Mouse (Mus musculus) embryonic facial prominence, embryonic 14.5 days (tissue): Measurements from ENCODE around the gene Ptpn4. TPM values are rescaled to one million over a fixed set of nuclear protein-coding genes. Genes with fewer than 3 reads are reported as not detected.

ENCODE experiments used
- ATAC-seq: fragments of 200-750 bp; cut with Nextera tagmentation; 2 replicates; pipeline ENCODE4 v1.8.0; 2017; ENCODE audit warnings: low read depth, moderate number of reproducible peaks, moderate TSS enrichment
- DNase-seq: peaks from one replicate; pipeline ENCODE4 v3.0.0-alpha.2; 2015; ENCODE audit warnings: low spot score
- H3K27ac ChIP-seq: fragments of 300-500 bp; sonication (generic); replicated peaks from 2 replicates; pipeline ENCODE4 v1.5.1; 2014; ENCODE audit warnings: low read depth, mild to moderate bottlenecking, low read length, moderate library complexity
- H3K27me3 ChIP-seq: fragments of 300-500 bp; sonication (generic); replicated peaks from 2 replicates; pipeline ENCODE4 v1.6.1; 2014; ENCODE audit warnings: low read length; ENCODE audit not compliant: control insufficient read depth, insufficient read depth
- H3K36me3 ChIP-seq: fragments of 300-500 bp; sonication (generic); 2 replicates; pipeline ENCODE4 v1.6.1; 2014; ENCODE audit warnings: low read length, mixed read lengths; ENCODE audit not compliant: control insufficient read depth, insufficient read depth
- H3K4me1 ChIP-seq: fragments of 300-500 bp; sonication (generic); 2 replicates; pipeline ENCODE4 v1.6.1; 2014; ENCODE audit warnings: antibody characterized with exemption, low read length; ENCODE audit not compliant: control insufficient read depth, insufficient read depth
- H3K4me2 ChIP-seq: fragments of 300-500 bp; sonication (generic); 2 replicates; pipeline ENCODE4 v1.6.1; 2014; ENCODE audit warnings: low read depth, mild to moderate bottlenecking, low read length, moderate library complexity, mixed read lengths
- H3K4me3 ChIP-seq: fragments of 300-500 bp; sonication (generic); 2 replicates; pipeline ENCODE4 v1.5.1; 2014; ENCODE audit warnings: low read depth, mild to moderate bottlenecking, low read length
- H3K9ac ChIP-seq: fragments of 300-500 bp; sonication (generic); 2 replicates; pipeline ENCODE4 v1.6.1; 2014; ENCODE audit warnings: low read depth, mild to moderate bottlenecking, low read length, moderate library complexity, mixed read lengths
- H3K9me3 ChIP-seq: fragments of 300-500 bp; sonication (generic); 2 replicates; pipeline ENCODE4 v1.6.1; 2016; ENCODE audit warnings: low read length; ENCODE audit not compliant: control insufficient read depth
- WGBS: fragments of 180-500 bp; shearing (Covaris S2); extraction: QIAGEN DNeasy Blood & Tissue Kit; methylation state at CpG from one replicate; pipeline ENCODE4 v1.1.7; 2014; 5-methylcytosine and 5-hydroxymethylcytosine counted together
- polyA plus RNA-seq: library from polyadenylated mRNA; unstranded; fragments of >200 nt; fragmentation: Nextera tagmentation; extraction: Ambion mirVana; gene quantifications from 2 replicates; pipeline ENCODE4 v1.2.1, GENCODE M21; 2014

Gene Ptpn4
- polyA plus RNA-seq, 1 experiment from 2014 or later: 10.5 TPM

- H3K27ac ChIP-seq: no peak overlapping the region
- WGBS: 44% methylated on average over 2 of the region's 2 CpGs
- DNase-seq (peak; percentile 22), ATAC-seq (no peak)
- no peaks in the 10 kb centered on the region for H3K27me3 ChIP-seq
- no peak overlapping the region for H3K4me2 ChIP-seq
- H3K36me3 ChIP-seq: no peaks in the 10 kb centered on the region
- H3K4me1 ChIP-seq: no peaks in the 10 kb centered on the region
- H3K9me3 ChIP-seq: no peaks in the 10 kb centered on the region
- H3K9ac ChIP-seq: no peak overlapping the region
- no peak overlapping the region for H3K4me3 ChIP-seq
Observed at GRCm38 (mm10) chr1:119624444-119624843, 213.0 kb downstream of the Ptpn4 start.

DNA sequence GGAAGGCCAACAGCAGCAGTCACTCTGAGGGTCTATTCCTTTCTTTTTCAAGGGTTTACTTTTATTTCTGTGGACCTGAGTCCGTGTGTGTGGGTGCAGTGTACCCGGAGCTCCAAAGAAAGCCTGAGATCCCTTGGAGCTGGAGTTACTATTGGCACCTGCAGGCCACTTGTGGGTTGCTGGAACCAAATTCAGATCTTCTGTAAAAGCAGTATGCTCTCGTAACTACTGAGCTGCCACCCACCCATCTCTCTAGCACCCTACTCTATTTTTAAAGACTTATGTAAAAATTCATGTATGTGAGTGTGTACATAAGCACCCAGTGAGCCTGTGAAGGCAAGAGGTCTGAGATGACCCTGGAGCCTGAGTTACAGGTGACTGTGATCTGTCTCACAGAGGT is 232.0 kb downstream of the Ptpn4 start:
- no peak for ATAC-seq
- no peaks in the 10 kb centered on the region for H3K27me3 ChIP-seq
- no peak overlapping the region for H3K4me3 ChIP-seq
- H3K9me3 ChIP-seq: no peaks in the 10 kb centered on the region
- no peak for DNase-seq
- peaks cover 7% of the 10 kb centered on the region; the same call in 1 of the 2 replicates for H3K36me3 ChIP-seq
- H3K9ac ChIP-seq: no peak overlapping the region
- 92% methylated on average over 3 of the region's 3 CpGs for WGBS
- no peak overlapping the region for H3K4me2 ChIP-seq
- no peaks in the 10 kb centered on the region for H3K4me1 ChIP-seq
- H3K27ac ChIP-seq: no peak overlapping the region

Other genes with a start within 250 kb of the Ptpn4 start
- 15.0 and 15.5 TPM in 2 replicates for gene Epb41l5, start 188.6 kb downstream of the Ptpn4 start, polyA plus RNA-seq
- gene Tmem177, start 75.6 kb upstream of the Ptpn4 start, polyA plus RNA-seq: 6.8 and 7.2 TPM in 2 replicates
- 0.10 and 1.1 TPM in 2 replicates for gene Cfap221, start 159.6 kb upstream of the Ptpn4 start, polyA plus RNA-seq
- gene Sctr, start 169.3 kb upstream of the Ptpn4 start, polyA plus RNA-seq: 0.33 and 0.39 TPM in 2 replicates
- gene Tmem37, start 236.5 kb upstream of the Ptpn4 start, polyA plus RNA-seq: 16.9 and 19.8 TPM in 2 replicates